Mouse (Mus musculus) erythroblast, embryonic 14.5 days (primary cell): ENCODE results near the gene Kcng1.

Experiments
- GATA1 ChIP-seq: IDR thresholded peaks from 2 replicates; pipeline ENCODE4 v1.6.1; 2012; ENCODE audit warnings: low read length, inconsistent platforms, mixed read lengths
- TAL1 ChIP-seq: IDR thresholded peaks from 3 replicates; pipeline ENCODE4 v1.6.1; 2012; ENCODE audit warnings: low read length, inconsistent platforms, mixed read lengths

DNA sequence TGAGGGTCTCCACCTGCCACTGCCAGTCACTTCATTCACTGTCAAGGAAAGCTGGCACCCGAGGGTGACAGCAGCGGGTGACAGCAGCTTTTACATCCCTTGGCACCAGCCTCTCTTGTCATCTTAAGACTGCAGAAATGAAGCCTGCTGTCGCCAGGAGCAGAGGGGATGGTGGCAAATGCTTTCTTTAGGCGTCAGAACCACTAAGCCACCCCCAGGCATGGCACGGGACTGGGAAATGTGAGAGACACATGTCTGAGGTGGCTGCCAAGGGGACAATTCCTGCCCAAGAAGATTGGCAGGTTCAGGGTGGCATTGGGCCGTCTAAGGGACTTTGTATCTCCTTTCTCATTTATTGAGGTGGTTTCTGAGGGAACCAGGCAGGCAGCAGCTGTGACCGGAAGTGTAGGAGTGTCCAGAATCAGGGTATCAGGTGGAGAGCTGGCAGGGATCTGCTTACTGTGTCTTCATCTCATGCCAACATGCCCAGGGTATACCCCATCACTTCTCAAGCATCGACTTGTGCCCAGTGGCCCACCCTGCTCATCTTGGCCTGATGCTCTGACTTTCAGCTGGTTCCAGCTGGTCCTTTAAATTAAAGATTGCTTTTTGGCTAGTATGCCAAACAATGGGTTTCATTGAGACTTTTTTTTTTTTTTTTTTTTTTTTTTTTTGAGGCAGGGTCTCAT is 33.2 kb downstream of the Kcng1 start:
- TF ChIP-seq GATA1, result no peak
- no peak for TF ChIP-seq TAL1
